Mouse (Mus musculus): Measurements from ENCODE around the gene Igsf8. TPM values are rescaled to one million over a fixed set of nuclear protein-coding genes. Genes with fewer than 3 reads are reported as not detected.

Igsf8 gene
- 66.2 and 77.2 TPM in 2 replicates for polyA plus RNA-seq (2015; fragmentation: Nextera tagmentation; extraction: Ambion mirVana)

- Histone ChIP-seq H3K4me1 (peaks cover 9% of the 10 kb centered on the region; the same call in 1 of the 2 replicates), H3K9ac (no peak within 1 kb of the TSS), H3K27ac (peak within 1 kb of the TSS; percentile 49), H3K4me2 (no peak within 1 kb of the TSS), H3K4me3 (no peak within 1 kb of the TSS), H3K9me3 (no peaks in the 10 kb centered on the region), H3K36me3 (replicated peaks) (no peaks in the 10 kb centered on the region), H3K27me3 (replicated peaks) (no peaks in the 10 kb centered on the region)
- 14% methylated on average over 8 of the region's 8 CpGs for WGBS
- 0 out of 2 replicates have a peak, but pooled peaks have one; percentile 27 for ATAC-seq (replicated peaks)
These were observed at the start of gene Igsf8 for GRCm38 (mm10) chr1:172261477-172262078. Gene Igsf8 (plus strand): TSS chr1:172261641.

- no peaks in the 10 kb centered on the region for H3K27me3 ChIP-seq (replicated peaks)
- H3K4me2 ChIP-seq = no peak overlapping the region
- H3K4me3 ChIP-seq = no peak overlapping the region
- no peak for ATAC-seq (replicated peaks)
- WGBS = 37% methylated on average over 5 of the region's 5 CpGs
- no peaks in the 10 kb centered on the region for H3K9me3 ChIP-seq
- no peak overlapping the region for H3K9ac ChIP-seq
- H3K4me1 ChIP-seq = peaks cover 16% of the 10 kb centered on the region
- no peak overlapping the region; the same call in 1 of the 2 replicates for H3K27ac ChIP-seq
- H3K36me3 ChIP-seq (replicated peaks) = no peaks in the 10 kb centered on the region
These were observed 48.7 kb upstream of the Igsf8 start for GRCm38 (mm10) chr1:172212776-172213175.

GRCm38 (mm10) chr1:172213771-172214170, 47.7 kb upstream of the Igsf8 start:
- H3K4me1 ChIP-seq = peaks cover 19% of the 10 kb centered on the region
- H3K9me3 ChIP-seq = no peaks in the 10 kb centered on the region
- 33% methylated on average over 4 of the region's 4 CpGs for whole genome bisulfite sequencing
- H3K27me3 ChIP-seq (replicated peaks) = no peaks in the 10 kb centered on the region
- H3K27ac ChIP-seq = peak overlapping the region; percentile 66
- H3K4me3 ChIP-seq = no peak overlapping the region
- no peak overlapping the region for H3K9ac ChIP-seq
- ATAC-seq (replicated peaks) = no peak
- no peak overlapping the region for H3K4me2 ChIP-seq
- no peaks in the 10 kb centered on the region for H3K36me3 ChIP-seq (replicated peaks)

GRCm38 (mm10) chr1:172214748-172215147, 46.7 kb upstream of the Igsf8 start:
- 65% methylated on average over 3 of the region's 3 CpGs for WGBS
- H3K27ac ChIP-seq = no peak overlapping the region
- no peak overlapping the region for H3K4me2 ChIP-seq
- H3K27me3 ChIP-seq (replicated peaks) = no peaks in the 10 kb centered on the region
- H3K4me1 ChIP-seq = peaks cover 21% of the 10 kb centered on the region
- H3K9ac ChIP-seq = no peak overlapping the region
- H3K9me3 ChIP-seq = no peaks in the 10 kb centered on the region
- H3K4me3 ChIP-seq = no peak overlapping the region
- H3K36me3 ChIP-seq (replicated peaks) = no peaks in the 10 kb centered on the region
- no peak for ATAC-seq (replicated peaks)

- peaks cover 25% of the 10 kb centered on the region for H3K4me1 ChIP-seq
- H3K4me2 ChIP-seq = peak overlapping the region; percentile 16; the same call in 1 of the 2 replicates
- H3K27ac ChIP-seq = peak overlapping the region; percentile 68; the same call in 1 of the 2 replicates
- H3K36me3 ChIP-seq (replicated peaks) = no peaks in the 10 kb centered on the region
- ATAC-seq (replicated peaks) = peak; percentile 41; the same call in 1 of the 2 replicates
- no peak overlapping the region for H3K4me3 ChIP-seq
- H3K9ac ChIP-seq = no peak overlapping the region
- H3K9me3 ChIP-seq = no peaks in the 10 kb centered on the region
- WGBS = 1% methylated on average over 5 of the region's 5 CpGs
- no peaks in the 10 kb centered on the region for H3K27me3 ChIP-seq (replicated peaks)
These were observed 44.3 kb upstream of the Igsf8 start for GRCm38 (mm10) chr1:172217148-172217547.

- Histone ChIP-seq H3K4me2 (no peak overlapping the region), H3K27ac (no peak overlapping the region)
- 47% methylated on average over 15 of the region's 15 CpGs for WGBS
These were observed 43.1 kb upstream of the Igsf8 start for GRCm38 (mm10) chr1:172218164-172218910.

GRCm38 (mm10) chr1:172219451-172220406, 41.7 kb upstream of the Igsf8 start, which contains the start of gene Casq1:
Gene Casq1 (minus strand): TSS chr1:172219868.
- no peak within 1 kb of the TSS for H3K9ac ChIP-seq
- H3K9me3 ChIP-seq = no peaks in the 10 kb centered on the region
- H3K4me1 ChIP-seq = peaks cover 20% of the 10 kb centered on the region
- WGBS = 83% methylated on average over 19 of the region's 19 CpGs
- ATAC-seq (replicated peaks) = peak; percentile 12; the same call in 1 of the 2 replicates
- no peaks in the 10 kb centered on the region for H3K27me3 ChIP-seq (replicated peaks)
- no peak within 1 kb of the TSS for H3K4me2 ChIP-seq
- peak within 1 kb of the TSS; percentile 42; the same call in 1 of the 2 replicates for H3K27ac ChIP-seq
- no peaks in the 10 kb centered on the region for H3K36me3 ChIP-seq (replicated peaks)
- H3K4me3 ChIP-seq = no peak within 1 kb of the TSS

More at GRCm38 (mm10) chr1:172218164-172218910, 43.1 kb upstream of the Igsf8 start:
- ATAC-seq (replicated peaks) = no peak
- no peak overlapping the region for H3K4me3 ChIP-seq
- H3K9ac ChIP-seq = no peak overlapping the region
- H3K27me3 ChIP-seq (replicated peaks) = no peaks in the 10 kb centered on the region
- H3K36me3 ChIP-seq (replicated peaks) = no peaks in the 10 kb centered on the region
- H3K4me1 ChIP-seq = peaks cover 25% of the 10 kb centered on the region
- H3K9me3 ChIP-seq = no peaks in the 10 kb centered on the region

- H3K27ac ChIP-seq = peak overlapping the region; percentile 42; the same call in 1 of the 2 replicates
- peaks cover 20% of the 10 kb centered on the region for H3K4me1 ChIP-seq
- H3K4me2 ChIP-seq = no peak overlapping the region
- 36% methylated on average over 10 of the region's 10 CpGs for WGBS
- H3K27me3 ChIP-seq (replicated peaks) = no peaks in the 10 kb centered on the region
- H3K9ac ChIP-seq = no peak overlapping the region
- H3K9me3 ChIP-seq = no peaks in the 10 kb centered on the region
- no peaks in the 10 kb centered on the region for H3K36me3 ChIP-seq (replicated peaks)
- ATAC-seq (replicated peaks) = peak; percentile 28; the same call in 1 of the 2 replicates
- H3K4me3 ChIP-seq = no peak overlapping the region
These were observed 41.0 kb upstream of the Igsf8 start for GRCm38 (mm10) chr1:172220414-172220813.

GRCm38 (mm10) chr1:172221297-172222063, 40.0 kb upstream of the Igsf8 start:
- no peak overlapping the region for H3K27ac ChIP-seq

GRCm38 (mm10) chr1:172228209-172228608, 33.2 kb upstream of the Igsf8 start:
- H3K9me3 ChIP-seq = no peaks in the 10 kb centered on the region
- H3K36me3 ChIP-seq (replicated peaks) = no peaks in the 10 kb centered on the region
- no peak overlapping the region for H3K27ac ChIP-seq
- no peak overlapping the region for H3K4me3 ChIP-seq
- ATAC-seq (replicated peaks) = no peak
- H3K27me3 ChIP-seq (replicated peaks) = no peaks in the 10 kb centered on the region
- no peak overlapping the region for H3K4me2 ChIP-seq
- H3K9ac ChIP-seq = no peak overlapping the region
- H3K4me1 ChIP-seq = no peaks in the 10 kb centered on the region
- 81% methylated on average over 2 of the region's 2 CpGs for WGBS

More at GRCm38 (mm10) chr1:172221297-172222063, 40.0 kb upstream of the Igsf8 start:
- Histone ChIP-seq H3K4me1 (peaks cover 20% of the 10 kb centered on the region), H3K27me3 (replicated peaks) (no peaks in the 10 kb centered on the region), H3K4me3 (no peak overlapping the region), H3K36me3 (replicated peaks) (no peaks in the 10 kb centered on the region), H3K9ac (no peak overlapping the region), H3K4me2 (no peak overlapping the region), H3K9me3 (no peaks in the 10 kb centered on the region)
- WGBS = 42% methylated on average over 11 of the region's 11 CpGs
- ATAC-seq (replicated peaks) = no peak

GRCm38 (mm10) chr1:172229215-172229614, 32.2 kb upstream of the Igsf8 start:
- H3K36me3 ChIP-seq (replicated peaks) = no peaks in the 10 kb centered on the region
- no peak overlapping the region for H3K9ac ChIP-seq
- H3K4me2 ChIP-seq = no peak overlapping the region
- H3K4me1 ChIP-seq = no peaks in the 10 kb centered on the region
- ATAC-seq (replicated peaks) = no peak
- no peaks in the 10 kb centered on the region for H3K27me3 ChIP-seq (replicated peaks)
- H3K4me3 ChIP-seq = no peak overlapping the region
- H3K9me3 ChIP-seq = no peaks in the 10 kb centered on the region
- 91% methylated on average over 1 of the region's 1 CpGs for whole genome bisulfite sequencing
- H3K27ac ChIP-seq = no peak overlapping the region
